Mouse (Mus musculus): ENCODE results near the gene Smbd1. TPM values are rescaled to one million over a fixed set of nuclear protein-coding genes. Genes with fewer than 3 reads are reported as not detected.

The Smbd1 gene
- polyA plus RNA-seq (2012; rRNA removed; ENCODE audit: low replicate concordance), result 4.6 and 5.2 TPM in 2 replicates

GRCm38 (mm10) chr16:32810321-32810720 is at the start of gene Smbd1:
Gene Smbd1, minus strand, starts transcription at chr16:32810477.

GRCm38 (mm10) chr16:32797426-32797689 is 12.9 kb downstream of the Smbd1 start, which contains the start of gene Muc20:
Gene Muc20, minus strand, starts transcription at chr16:32797435.

Other genes starting within 250 kb of the Smbd1 start
- 2.2 and 3.5 TPM in 2 replicates for gene Tfrc, start 201.6 kb downstream of the Smbd1 start, polyA plus RNA-seq (2012; rRNA removed; ENCODE audit: low replicate concordance)
- 99.8 and 173 TPM in 2 replicates for gene Tnk2, start 166.6 kb downstream of the Smbd1 start, polyA plus RNA-seq (2012; rRNA removed; ENCODE audit: low replicate concordance)
- 20.8 and 41.7 TPM in 2 replicates for gene Muc4, start 74.6 kb downstream of the Smbd1 start, polyA plus RNA-seq (2012; rRNA removed; ENCODE audit: low replicate concordance)
- 0.13 and 1.4 TPM in 2 replicates for gene Muc20, start 13.0 kb downstream of the Smbd1 start, polyA plus RNA-seq (2012; rRNA removed; ENCODE audit: low replicate concordance)
- gene Fyttd1, start 67.0 kb upstream of the Smbd1 start, polyA plus RNA-seq (2012; rRNA removed; ENCODE audit: low replicate concordance), result 0.44 and 0.81 TPM in 2 replicates
- gene Rubcn, start 67.3 kb upstream of the Smbd1 start, polyA plus RNA-seq (2012; rRNA removed; ENCODE audit: low replicate concordance), result 25.5 and 28.2 TPM in 2 replicates
- gene Lrch3, start 103.6 kb upstream of the Smbd1 start, polyA plus RNA-seq (2012; rRNA removed; ENCODE audit: low replicate concordance), result 4.0 and 7.2 TPM in 2 replicates
- 0.22 and 1.3 TPM in 2 replicates for gene Iqcg, start 245.7 kb upstream of the Smbd1 start, polyA plus RNA-seq (2012; rRNA removed; ENCODE audit: low replicate concordance)
- gene Rpl35a, start 246.0 kb upstream of the Smbd1 start, polyA plus RNA-seq (2012; rRNA removed; ENCODE audit: low replicate concordance), result 17.3 and 30.3 TPM in 2 replicates